Mouse (Mus musculus) right cerebral cortex, adult 18-20 months (tissue): ENCODE measurements around the gene Rplp2.

Experiments
- DNase-seq: peaks from one replicate; pipeline ENCODE4 v3.0.0; 2022; ENCODE audit warnings: mixed read lengths

Rplp2 gene

DNA sequence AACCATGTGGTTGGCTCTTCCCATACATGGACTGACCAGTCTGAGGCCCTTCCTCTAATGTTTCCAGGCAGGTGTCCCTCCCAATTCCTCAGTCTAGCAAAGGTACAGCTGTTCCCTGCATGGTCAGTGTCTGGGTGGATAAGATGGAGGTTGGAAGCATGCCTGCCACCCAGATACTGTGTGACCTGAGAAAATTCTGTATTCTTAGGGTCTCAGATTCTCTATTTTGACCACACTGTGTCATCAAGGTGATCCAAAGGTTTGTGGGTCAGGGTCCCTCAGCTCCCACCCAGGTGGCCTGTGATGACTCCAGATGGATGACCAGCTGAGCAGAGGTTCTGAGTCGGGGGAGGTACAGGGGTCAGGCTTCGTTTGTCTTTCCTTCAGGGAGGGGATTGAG, 38.0 kb downstream of the Rplp2 start:
- DNase-seq, result no peak

GRCm38 (mm10) chr7:141485606-141486005, 38.4 kb downstream of the Rplp2 start:
- DNase-seq, result no peak

DNA sequence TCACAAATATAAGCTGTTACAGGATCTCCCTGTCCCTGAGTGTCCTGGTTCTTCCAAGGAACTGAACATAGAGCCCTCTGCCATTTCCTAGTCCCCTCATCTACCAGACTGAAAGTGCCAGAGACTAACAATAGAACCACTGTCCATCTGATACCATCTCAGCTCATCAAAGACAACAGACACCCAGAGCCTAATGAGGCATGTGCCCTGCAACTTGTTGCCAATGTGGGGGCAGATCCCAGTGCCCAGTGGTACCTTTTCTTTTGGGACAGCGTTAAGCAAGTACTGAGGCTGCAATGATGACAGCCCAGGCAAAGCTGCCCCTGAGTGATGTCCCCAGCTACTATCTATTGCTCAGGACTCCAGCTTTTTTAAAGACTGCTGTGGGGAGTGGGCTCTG, 39.1 kb downstream of the Rplp2 start:
- DNase-seq, result no peak

GRCm38 (mm10) chr7:141487141-141487540, 40.0 kb downstream of the Rplp2 start:
- no peak for DNase-seq

- DNase-seq, result no peak
These were observed 44.0 kb downstream of the Rplp2 start for GRCm38 (mm10) chr7:141491151-141491550.

DNA sequence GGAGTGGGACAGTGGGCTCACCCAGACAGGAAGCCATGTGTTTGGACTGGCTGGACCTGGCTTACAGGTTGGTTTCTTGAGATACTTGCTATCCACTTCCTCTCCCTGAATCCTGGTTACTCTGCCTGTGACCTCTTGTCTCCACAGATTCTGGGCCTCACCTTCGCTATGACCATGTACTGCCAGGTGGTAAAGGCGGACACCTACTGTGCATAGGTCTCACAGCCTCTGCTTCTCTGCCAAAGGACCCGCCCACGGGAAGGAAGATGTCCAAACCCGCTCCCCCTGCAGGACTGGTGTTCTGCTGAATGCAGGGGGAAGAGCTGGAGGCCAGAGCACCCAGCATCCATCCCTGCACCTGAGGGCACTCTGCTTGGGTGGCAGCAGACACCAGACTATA, 45.6 kb downstream of the Rplp2 start:
- no peak for DNase-seq

DNA sequence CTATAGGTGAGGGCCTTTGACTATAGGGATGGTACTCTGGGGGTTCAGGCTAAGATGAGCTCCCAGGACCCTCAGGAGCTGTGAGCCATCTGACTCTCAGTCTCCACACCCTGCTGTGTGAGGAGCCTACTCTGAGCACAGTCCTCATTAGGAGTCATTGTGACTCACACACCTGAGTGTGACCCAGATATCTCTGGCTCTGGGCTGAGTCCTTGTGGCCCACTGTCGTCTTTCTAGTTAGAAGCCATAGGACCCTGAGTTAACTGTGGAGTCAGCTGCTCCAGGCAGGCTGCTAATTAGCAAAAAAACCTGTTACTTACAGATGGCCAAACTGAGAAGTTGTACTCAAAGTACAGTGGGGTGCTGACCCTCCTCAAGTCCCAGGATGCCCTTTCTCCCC, 46.6 kb downstream of the Rplp2 start:
- no peak for DNase-seq

DNA sequence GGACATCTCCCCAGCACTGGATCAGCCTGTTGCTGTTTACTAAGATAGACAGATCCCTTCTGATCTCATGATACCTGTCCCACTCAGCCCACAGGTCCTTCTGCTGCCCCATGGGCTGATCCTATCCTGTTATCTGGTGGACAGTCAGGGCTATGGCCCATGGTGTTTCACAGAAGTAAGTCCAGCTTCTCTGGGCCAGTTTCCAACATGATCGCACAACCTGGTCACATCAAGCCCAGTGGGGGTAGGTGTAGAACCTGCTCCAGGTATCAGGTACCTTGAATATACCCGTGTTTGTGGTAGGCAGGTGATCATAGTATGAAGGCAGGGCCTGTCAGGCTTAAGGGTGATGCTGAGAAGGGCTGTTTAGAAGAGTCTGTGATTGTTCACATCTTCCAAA, 48.2 kb downstream of the Rplp2 start:
- DNase-seq, result no peak

GRCm38 (mm10) chr7:141495940-141496339, 48.8 kb downstream of the Rplp2 start:
- DNase-seq, result no peak

GRCm38 (mm10) chr7:141497600-141497999, 50.4 kb downstream of the Rplp2 start:
- DNase-seq, result no peak
